Mouse (Mus musculus): ENCODE measurements around the gene March1. TPM values are rescaled to one million over a fixed set of nuclear protein-coding genes. Genes with fewer than 3 reads are reported as not detected.
"Not testable (repeated sequence)": the region's sequence is repeated elsewhere in the genome, so short reads cannot be mapped to it uniquely, and the experiment has no call there.

March1 gene
- polyA plus RNA-seq, 1 experiment from 2014 or later = 1.1 TPM

GRCm38 (mm10) chr8:66405796-66406195 is 788.1 kb downstream of the March1 start:
- ATAC-seq (ENCODE audit: low read depth); H3K27ac ChIP-seq (ENCODE audit: low read length); H3K4me3 ChIP-seq (ENCODE audit: low read depth, low read length); H3K9me3 ChIP-seq (replicated peaks; ENCODE audit: control insufficient read depth, low read length); H3K36me3 ChIP-seq (ENCODE audit: control insufficient read depth, insufficient read depth); H3K9ac ChIP-seq (ENCODE audit: low read depth, low read length); H3K27me3 ChIP-seq (ENCODE audit: control insufficient read depth, insufficient read depth, low read depth, low read length); H3K4me1 ChIP-seq (ENCODE audit: control insufficient read depth, low read depth, low read length); H3K4me2 ChIP-seq (ENCODE audit: low read depth, low read length): not testable (repeated sequence)
- WGBS (ENCODE audit: insufficient replicate concordance) = 22% methylated on average over 4 of the region's 4 CpGs

DNA sequence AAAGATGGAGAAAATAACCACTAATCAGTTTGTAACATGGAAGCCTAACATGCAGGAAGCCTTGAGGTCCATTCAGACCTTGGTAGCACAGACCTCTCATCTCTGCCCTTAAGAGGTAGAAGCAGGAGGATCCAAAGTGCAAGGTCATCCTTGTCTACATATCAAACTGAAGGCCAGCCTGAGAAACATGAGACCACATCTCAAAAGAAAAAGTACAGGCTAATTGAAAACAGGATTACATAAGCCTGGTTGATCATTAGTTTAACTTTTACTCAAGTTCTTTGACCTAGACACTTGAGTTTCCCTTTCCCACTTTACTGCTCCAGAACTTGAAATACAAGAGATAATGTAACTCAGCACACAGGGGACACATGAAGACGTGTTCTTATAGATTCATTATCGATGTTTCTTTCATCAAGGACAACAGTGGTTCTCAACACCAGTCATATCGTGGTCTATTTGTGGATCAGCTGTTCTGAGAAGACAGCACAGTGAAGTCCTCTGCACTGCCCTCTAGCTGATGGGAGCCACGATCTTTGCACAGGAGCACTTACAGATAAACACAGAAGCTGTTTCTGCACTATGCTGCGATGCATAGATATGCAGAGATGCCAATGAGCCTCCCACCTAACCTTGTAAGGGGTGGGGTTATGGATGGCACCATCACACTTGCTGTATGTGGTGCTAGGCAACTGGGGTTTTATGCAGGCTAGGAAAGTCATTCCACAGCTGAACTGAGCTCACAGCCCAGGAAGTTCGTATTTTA is 789.1 kb downstream of the March1 start:
- WGBS (ENCODE audit: insufficient replicate concordance) = 39% methylated on average over 6 of the region's 6 CpGs
- no peaks in the 10 kb centered on the region for H3K36me3 ChIP-seq (ENCODE audit: control insufficient read depth, insufficient read depth)
- H3K4me1 ChIP-seq (ENCODE audit: control insufficient read depth, low read depth, low read length) = no peaks in the 10 kb centered on the region
- H3K9me3 ChIP-seq (replicated peaks; ENCODE audit: control insufficient read depth, low read length) = no peaks in the 10 kb centered on the region
- H3K27me3 ChIP-seq (ENCODE audit: control insufficient read depth, insufficient read depth, low read depth, low read length) = no peaks in the 10 kb centered on the region
- H3K4me3 ChIP-seq (ENCODE audit: low read depth, low read length) = no peak overlapping the region
- no peak for ATAC-seq (ENCODE audit: low read depth)
- no peak overlapping the region for H3K4me2 ChIP-seq (ENCODE audit: low read depth, low read length)
- no peak overlapping the region for H3K27ac ChIP-seq (ENCODE audit: low read length)
- no peak overlapping the region for H3K9ac ChIP-seq (ENCODE audit: low read depth, low read length)

DNA sequence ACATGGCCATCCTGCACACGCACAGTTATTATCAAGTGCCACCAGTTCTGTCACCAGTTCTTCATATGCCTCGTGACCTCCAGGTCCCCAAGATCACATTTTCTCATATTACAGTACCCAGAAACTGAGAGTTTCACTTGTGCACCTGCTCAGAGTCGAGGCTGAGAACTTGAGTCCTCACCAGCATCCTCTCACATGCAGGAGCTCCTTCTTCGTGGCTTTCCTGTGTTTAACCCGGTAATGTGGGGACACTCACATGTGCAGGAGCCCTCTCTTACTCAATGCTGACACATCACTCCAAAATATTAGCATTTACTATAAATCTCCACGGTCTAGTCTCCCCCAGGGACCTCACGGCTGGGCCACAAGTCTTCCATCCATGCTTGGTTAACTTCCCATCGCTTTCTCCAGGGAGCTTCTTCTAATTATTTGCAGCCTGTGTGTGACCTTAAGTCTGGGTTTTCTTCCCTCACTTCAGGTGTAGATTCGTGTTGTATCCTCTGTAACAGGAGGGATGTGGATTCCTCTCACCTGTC is 792.4 kb downstream of the March1 start:
- ATAC-seq (ENCODE audit: low read depth) = no peak
- 44% methylated on average over 9 of the region's 9 CpGs for whole genome bisulfite sequencing (ENCODE audit: insufficient replicate concordance)

DNA sequence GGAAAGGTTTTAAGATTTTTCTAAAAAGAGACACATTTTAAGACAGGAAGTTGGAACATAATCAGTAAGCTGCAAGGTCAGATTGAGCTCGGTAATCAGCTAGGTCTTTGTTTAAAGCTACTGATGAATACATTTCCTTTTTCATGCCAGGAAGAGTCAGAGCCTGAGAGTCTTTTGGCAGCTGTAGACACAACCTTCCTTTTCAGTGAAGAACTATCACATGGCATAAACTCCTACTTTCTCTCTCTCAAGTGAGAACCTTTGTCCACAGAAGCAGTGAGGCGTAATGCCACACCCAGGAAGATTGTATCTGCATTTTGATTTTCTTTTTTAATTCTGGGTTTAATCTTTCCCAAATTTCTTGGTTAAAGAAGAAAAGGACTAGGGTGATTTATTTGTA is 795.4 kb downstream of the March1 start:
- Histone ChIP-seq H3K27ac (ENCODE audit: low read length) (no peak overlapping the region), H3K9me3 (replicated peaks; ENCODE audit: control insufficient read depth, low read length) (no peaks in the 10 kb centered on the region), H3K4me1 (ENCODE audit: control insufficient read depth, low read depth, low read length) (no peaks in the 10 kb centered on the region), H3K4me3 (ENCODE audit: low read depth, low read length) (no peak overlapping the region), H3K4me2 (ENCODE audit: low read depth, low read length) (no peak overlapping the region), H3K9ac (ENCODE audit: low read depth, low read length) (no peak overlapping the region), H3K27me3 (ENCODE audit: control insufficient read depth, insufficient read depth, low read depth, low read length) (no peaks in the 10 kb centered on the region), H3K36me3 (ENCODE audit: control insufficient read depth, insufficient read depth) (no peaks in the 10 kb centered on the region)
- no peak for ATAC-seq (ENCODE audit: low read depth)
- 35% methylated on average over 2 of the region's 2 CpGs for WGBS (ENCODE audit: insufficient replicate concordance)

More for the DNA sequence above, 792.4 kb downstream of the March1 start:
- Histone ChIP-seq H3K4me2 (ENCODE audit: low read depth, low read length) (no peak overlapping the region), H3K9me3 (replicated peaks; ENCODE audit: control insufficient read depth, low read length) (no peaks in the 10 kb centered on the region), H3K4me3 (ENCODE audit: low read depth, low read length) (no peak overlapping the region), H3K36me3 (ENCODE audit: control insufficient read depth, insufficient read depth) (no peaks in the 10 kb centered on the region), H3K27me3 (ENCODE audit: control insufficient read depth, insufficient read depth, low read depth, low read length) (no peaks in the 10 kb centered on the region), H3K9ac (ENCODE audit: low read depth, low read length) (no peak overlapping the region), H3K27ac (ENCODE audit: low read length) (no peak overlapping the region), H3K4me1 (ENCODE audit: control insufficient read depth, low read depth, low read length) (no peaks in the 10 kb centered on the region)

DNA sequence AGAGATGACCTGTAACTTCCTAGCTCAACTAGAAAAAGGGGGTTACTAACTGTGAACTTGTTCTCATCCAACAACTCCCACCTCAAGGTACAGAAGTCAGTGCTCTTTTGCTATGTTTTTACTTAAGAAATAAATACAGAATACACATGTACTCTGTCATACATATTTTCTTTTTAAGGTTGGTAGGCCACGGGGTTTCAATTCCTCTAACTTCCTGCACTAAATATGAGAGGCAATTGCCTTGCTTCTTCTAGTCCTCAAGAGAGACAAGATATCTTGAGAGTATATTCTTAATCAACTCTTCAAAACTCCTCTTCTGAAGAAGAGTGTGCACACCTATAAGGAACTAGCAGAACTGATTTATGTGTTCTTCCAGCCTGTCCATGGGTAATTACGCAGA is 797.5 kb downstream of the March1 start:
- no peak overlapping the region for H3K9ac ChIP-seq (ENCODE audit: low read depth, low read length)
- WGBS (ENCODE audit: insufficient replicate concordance) = 50% methylated on average over 2 of the region's 2 CpGs
- no peak overlapping the region for H3K4me3 ChIP-seq (ENCODE audit: low read depth, low read length)
- no peaks in the 10 kb centered on the region for H3K9me3 ChIP-seq (replicated peaks; ENCODE audit: control insufficient read depth, low read length)
- no peak for ATAC-seq (ENCODE audit: low read depth)
- H3K4me1 ChIP-seq (ENCODE audit: control insufficient read depth, low read depth, low read length) = no peaks in the 10 kb centered on the region
- no peak overlapping the region for H3K4me2 ChIP-seq (ENCODE audit: low read depth, low read length)
- no peaks in the 10 kb centered on the region for H3K36me3 ChIP-seq (ENCODE audit: control insufficient read depth, insufficient read depth)
- no peak overlapping the region for H3K27ac ChIP-seq (ENCODE audit: low read length)
- H3K27me3 ChIP-seq (ENCODE audit: control insufficient read depth, insufficient read depth, low read depth, low read length) = no peaks in the 10 kb centered on the region

- not testable (repeated sequence) for H3K4me1 ChIP-seq (ENCODE audit: control insufficient read depth, low read depth, low read length); H3K4me2 ChIP-seq (ENCODE audit: low read depth, low read length); H3K27me3 ChIP-seq (ENCODE audit: control insufficient read depth, insufficient read depth, low read depth, low read length); ATAC-seq (ENCODE audit: low read depth); H3K9ac ChIP-seq (ENCODE audit: low read depth, low read length); H3K36me3 ChIP-seq (ENCODE audit: control insufficient read depth, insufficient read depth); H3K9me3 ChIP-seq (replicated peaks; ENCODE audit: control insufficient read depth, low read length); H3K4me3 ChIP-seq (ENCODE audit: low read depth, low read length); H3K27ac ChIP-seq (ENCODE audit: low read length)
- WGBS (ENCODE audit: insufficient replicate concordance) = 67% methylated on average over 4 of the region's 4 CpGs
These were observed 799.9 kb downstream of the March1 start for GRCm38 (mm10) chr8:66417591-66417990.

GRCm38 (mm10) chr8:66430639-66431038 is 812.9 kb downstream of the March1 start:
- ATAC-seq (ENCODE audit: low read depth) = no peak
- Histone ChIP-seq H3K4me3 (ENCODE audit: low read depth, low read length) (no peak overlapping the region), H3K27ac (ENCODE audit: low read length) (no peak overlapping the region), H3K27me3 (ENCODE audit: control insufficient read depth, insufficient read depth, low read depth, low read length) (no peaks in the 10 kb centered on the region), H3K9me3 (replicated peaks; ENCODE audit: control insufficient read depth, low read length) (no peaks in the 10 kb centered on the region), H3K9ac (ENCODE audit: low read depth, low read length) (no peak overlapping the region), H3K4me1 (ENCODE audit: control insufficient read depth, low read depth, low read length) (no peaks in the 10 kb centered on the region), H3K4me2 (ENCODE audit: low read depth, low read length) (no peak overlapping the region), H3K36me3 (ENCODE audit: control insufficient read depth, insufficient read depth) (no peaks in the 10 kb centered on the region)
- WGBS (ENCODE audit: insufficient replicate concordance) = 28% methylated on average over 2 of the region's 2 CpGs

DNA sequence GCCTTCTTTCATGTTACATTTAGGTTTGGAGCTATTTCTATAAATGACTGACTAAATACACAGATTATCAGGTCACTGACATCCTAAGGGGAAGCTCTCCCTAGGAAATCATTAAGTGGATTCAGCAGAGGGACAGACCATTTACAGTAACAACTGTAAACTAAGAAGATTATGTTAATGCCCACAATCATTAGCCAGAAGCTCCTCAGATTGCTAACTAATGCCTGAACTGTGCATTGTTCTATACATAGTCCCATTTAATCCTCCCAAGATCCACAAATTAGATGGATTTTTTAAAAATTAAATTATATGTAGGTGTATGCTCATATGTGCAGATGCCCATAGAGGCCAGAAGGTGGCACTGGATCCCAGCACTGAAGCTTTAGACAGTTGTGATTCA is 815.9 kb downstream of the March1 start:
- H3K9ac ChIP-seq (ENCODE audit: low read depth, low read length) = no peak overlapping the region
- no peaks in the 10 kb centered on the region for H3K9me3 ChIP-seq (replicated peaks; ENCODE audit: control insufficient read depth, low read length)
- no peaks in the 10 kb centered on the region for H3K27me3 ChIP-seq (ENCODE audit: control insufficient read depth, insufficient read depth, low read depth, low read length)
- no peaks in the 10 kb centered on the region for H3K4me1 ChIP-seq (ENCODE audit: control insufficient read depth, low read depth, low read length)
- no peak overlapping the region for H3K27ac ChIP-seq (ENCODE audit: low read length)
- no peaks in the 10 kb centered on the region for H3K36me3 ChIP-seq (ENCODE audit: control insufficient read depth, insufficient read depth)
- no peak overlapping the region for H3K4me2 ChIP-seq (ENCODE audit: low read depth, low read length)
- ATAC-seq (ENCODE audit: low read depth) = no peak
- H3K4me3 ChIP-seq (ENCODE audit: low read depth, low read length) = no peak overlapping the region

- Histone ChIP-seq H3K36me3 (ENCODE audit: control insufficient read depth, insufficient read depth) (no peaks in the 10 kb centered on the region), H3K4me3 (ENCODE audit: low read depth, low read length) (no peak overlapping the region), H3K27me3 (ENCODE audit: control insufficient read depth, insufficient read depth, low read depth, low read length) (no peaks in the 10 kb centered on the region), H3K9me3 (replicated peaks; ENCODE audit: control insufficient read depth, low read length) (no peaks in the 10 kb centered on the region), H3K27ac (ENCODE audit: low read length) (no peak overlapping the region), H3K4me2 (ENCODE audit: low read depth, low read length) (no peak overlapping the region), H3K4me1 (ENCODE audit: control insufficient read depth, low read depth, low read length) (no peaks in the 10 kb centered on the region), H3K9ac (ENCODE audit: low read depth, low read length) (no peak overlapping the region)
- 72% methylated on average over 1 of the region's 1 CpGs for WGBS (ENCODE audit: insufficient replicate concordance)
- 0 out of 2 replicates have a peak, but pooled peaks have one; percentile 13 for ATAC-seq (ENCODE audit: low read depth)
These were observed 819.1 kb downstream of the March1 start for GRCm38 (mm10) chr8:66436804-66437203.
